Mouse (Mus musculus): ENCODE measurements at regions not wholly inside any gene's neighbourhood (a gene's known extent, or its start where the extent isn't known, plus 50 kb on each side); places are given as distances from the start of the nearest gene placed in this dataset.

DNA sequence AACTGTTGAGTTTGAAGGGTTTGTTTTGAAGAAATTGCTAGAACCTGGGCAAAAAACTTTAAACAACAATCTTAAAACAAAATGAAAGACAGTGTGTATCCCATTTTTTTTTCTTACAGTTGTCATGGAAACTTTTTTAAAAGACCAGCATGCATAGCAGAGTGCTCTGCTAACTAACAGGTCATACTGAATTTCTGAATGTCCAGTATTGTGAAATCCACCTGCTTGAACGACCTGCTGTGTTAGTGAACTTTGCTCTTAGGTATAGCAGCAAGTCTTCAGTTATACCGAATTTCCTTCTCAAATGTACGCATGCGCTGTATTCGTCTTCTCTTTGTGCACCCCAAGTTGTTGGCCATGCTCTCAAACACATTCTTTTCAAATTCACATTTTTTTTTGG is 486.6 kb downstream of the Klf5 start:
- no peak for DNase-seq (ENCODE audit: extremely low read depth, insufficient read length, low spot score)

- DNase-seq (ENCODE audit: extremely low read depth, insufficient read length, low spot score), result no peak
Observed at GRCm38 (mm10) chr14:99786367-99786766, 487.9 kb downstream of the Klf5 start.

GRCm38 (mm10) chr14:99788185-99788584 is 489.7 kb downstream of the Klf5 start:
- DNase-seq (ENCODE audit: extremely low read depth, insufficient read length, low spot score), result no peak

DNA sequence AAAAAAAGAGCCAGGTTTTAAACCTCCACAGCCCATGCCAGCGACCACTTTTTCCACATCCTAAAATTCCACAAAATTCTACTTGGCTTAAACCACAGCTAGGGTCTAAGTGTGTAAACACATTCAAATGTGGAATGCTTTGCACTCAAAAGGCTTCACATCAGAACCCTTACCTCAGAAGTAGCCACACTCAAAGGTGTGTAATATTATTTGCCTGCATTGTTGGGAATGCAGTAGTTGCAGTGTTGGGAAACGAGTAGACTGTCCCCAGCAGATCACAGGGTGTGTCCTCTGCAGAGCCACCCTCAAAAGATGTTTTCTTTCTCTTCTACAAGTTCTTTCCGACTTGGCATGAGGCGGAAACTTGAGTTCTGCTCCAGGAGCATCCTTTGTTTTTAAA is 488.2 kb downstream of the Klf12 start:
- DNase-seq (ENCODE audit: extremely low read depth, insufficient read length, low spot score), result no peak

DNA sequence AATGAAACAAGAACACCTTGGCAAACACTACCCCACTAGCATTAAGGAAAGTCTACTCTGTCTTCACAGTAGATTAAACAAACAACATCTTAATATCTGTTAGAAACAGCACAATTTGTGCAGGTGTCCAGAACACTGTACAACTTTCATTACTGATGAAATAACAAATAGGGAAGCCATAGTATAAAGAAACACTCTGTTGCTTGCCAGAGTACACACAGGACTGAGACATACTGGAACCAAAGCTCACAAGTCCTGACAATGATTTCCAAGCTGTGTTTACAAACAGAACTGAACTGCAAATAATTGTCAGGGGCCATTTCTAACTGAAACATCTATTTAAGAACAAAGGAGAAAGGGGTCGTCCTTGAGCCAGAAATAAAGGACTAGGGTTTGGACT is 478.4 kb downstream of the Klf12 start:
- no peak for DNase-seq (ENCODE audit: extremely low read depth, insufficient read length, low spot score)

DNA sequence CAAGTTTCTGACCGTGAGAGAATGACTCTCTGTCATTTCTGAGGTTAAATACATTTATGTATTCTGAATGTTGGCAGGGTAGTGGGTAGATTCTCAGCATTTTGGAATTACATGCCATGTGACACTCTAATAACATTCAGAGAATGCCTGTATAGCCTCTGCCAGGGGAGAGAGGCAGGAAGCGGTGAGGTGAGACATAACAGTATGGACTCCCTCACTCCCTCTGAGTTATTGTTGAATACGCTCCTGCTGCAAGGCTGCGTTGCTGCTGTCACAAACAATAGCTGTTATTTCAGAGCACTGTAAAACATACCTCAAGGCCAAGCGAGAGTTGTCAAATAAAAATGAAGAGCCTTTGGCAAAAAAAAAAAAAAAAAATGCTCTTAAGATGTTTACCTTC is 477.9 kb downstream of the Klf12 start:
- DNase-seq (ENCODE audit: extremely low read depth, insufficient read length, low spot score), result no peak

DNA sequence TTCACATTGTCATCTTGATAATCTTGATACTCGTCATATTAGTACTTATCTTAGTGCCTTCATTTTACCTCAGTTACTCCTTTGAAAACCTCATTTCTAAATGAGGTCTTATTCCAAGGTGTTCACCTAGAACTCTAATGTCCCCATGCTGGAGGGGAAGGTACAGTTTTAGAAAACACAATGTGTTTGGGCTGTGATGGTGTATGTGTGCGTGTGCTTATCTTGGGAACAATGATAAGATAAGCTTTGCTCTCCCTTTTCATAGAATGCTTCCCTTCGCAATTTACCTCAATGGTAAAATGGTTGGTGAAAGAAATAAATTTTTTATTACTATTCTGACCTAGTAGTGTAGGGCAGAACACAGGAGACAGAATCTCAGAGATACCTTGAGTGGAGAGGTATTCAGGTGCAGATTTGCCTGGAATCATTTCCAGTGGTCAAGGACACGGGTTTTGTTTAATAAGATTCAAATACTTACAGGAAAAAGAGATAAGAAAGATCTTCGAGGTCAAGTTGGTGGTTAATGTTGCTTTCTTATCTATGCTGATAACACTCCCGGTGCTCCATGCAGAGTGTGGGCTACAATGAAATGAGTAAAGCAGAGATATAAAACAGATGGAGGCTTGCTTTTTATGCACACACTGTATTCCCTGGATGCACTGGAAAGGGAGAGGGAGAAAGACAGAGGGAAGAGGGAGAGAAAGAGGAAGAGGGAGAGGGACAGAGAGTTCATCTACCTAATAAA is 471.6 kb downstream of the Klf12 start:
- DNase-seq (ENCODE audit: extremely low read depth, insufficient read length, low spot score), result no peak

Data from 3134 (cell line).